Mouse (Mus musculus): Measurements from ENCODE around the gene Ecm1. TPM values are rescaled to one million over a fixed set of nuclear protein-coding genes. Genes with fewer than 3 reads are reported as not detected.

The Ecm1 gene
- polyA plus RNA-seq, 1 experiment from 2014 or later: 4.8 TPM

- 82% methylated on average over 7 of the region's 7 CpGs for WGBS
These were observed 13.5 kb downstream of the Ecm1 start for GRCm38 (mm10) chr3:95725863-95726262.

GRCm38 (mm10) chr3:95722386-95722785 is 17.0 kb downstream of the Ecm1 start:
- Histone ChIP-seq H3K27ac (no peak overlapping the region), H3K36me3 (no peaks in the 10 kb centered on the region), H3K9ac (no peak overlapping the region), H3K9me3 (no peaks in the 10 kb centered on the region), H3K4me3 (no peak overlapping the region), H3K4me1 (no peaks in the 10 kb centered on the region), H3K27me3 (no peaks in the 10 kb centered on the region), H3K4me2 (replicated peaks) (no peak overlapping the region)
- no peak for ATAC-seq (ENCODE audit: low FRiP score, low read depth)
- 68% methylated on average over 3 of the region's 3 CpGs for WGBS

More at GRCm38 (mm10) chr3:95725863-95726262, 13.5 kb downstream of the Ecm1 start:
- Histone ChIP-seq H3K9ac (no peak overlapping the region), H3K4me3 (no peak overlapping the region), H3K4me1 (no peaks in the 10 kb centered on the region), H3K36me3 (no peaks in the 10 kb centered on the region), H3K9me3 (no peaks in the 10 kb centered on the region), H3K27ac (no peak overlapping the region), H3K4me2 (replicated peaks) (no peak overlapping the region), H3K27me3 (no peaks in the 10 kb centered on the region)
- ATAC-seq (ENCODE audit: low FRiP score, low read depth): no peak

- no peak overlapping the region for H3K9ac ChIP-seq
- H3K27ac ChIP-seq: no peak overlapping the region
- no peaks in the 10 kb centered on the region; the same call in 1 of the 2 replicates for H3K9me3 ChIP-seq
- H3K4me3 ChIP-seq: no peak overlapping the region
- no peaks in the 10 kb centered on the region for H3K4me1 ChIP-seq
- 85% methylated on average over 2 of the region's 2 CpGs for WGBS
- H3K4me2 ChIP-seq (replicated peaks): no peak overlapping the region
- H3K36me3 ChIP-seq: no peaks in the 10 kb centered on the region; the same call in 1 of the 2 replicates
- ATAC-seq (ENCODE audit: low FRiP score, low read depth): no peak
- no peaks in the 10 kb centered on the region for H3K27me3 ChIP-seq
These were observed 21.2 kb downstream of the Ecm1 start for GRCm38 (mm10) chr3:95718153-95718552.

- H3K4me2 ChIP-seq (replicated peaks): no peak overlapping the region
- H3K9me3 ChIP-seq: no peaks in the 10 kb centered on the region; the same call in 1 of the 2 replicates
- WGBS: 87% methylated on average over 1 of the region's 1 CpGs
- H3K36me3 ChIP-seq: no peaks in the 10 kb centered on the region; the same call in 1 of the 2 replicates
- no peak overlapping the region for H3K4me3 ChIP-seq
- ATAC-seq (ENCODE audit: low FRiP score, low read depth): no peak
- H3K9ac ChIP-seq: no peak overlapping the region
- H3K27ac ChIP-seq: no peak overlapping the region
- H3K4me1 ChIP-seq: no peaks in the 10 kb centered on the region
- no peaks in the 10 kb centered on the region for H3K27me3 ChIP-seq
These were observed 23.3 kb downstream of the Ecm1 start for GRCm38 (mm10) chr3:95716075-95716474.

GRCm38 (mm10) chr3:95709967-95710366 is 29.4 kb downstream of the Ecm1 start:
- no peaks in the 10 kb centered on the region; the same call in 1 of the 2 replicates for H3K9me3 ChIP-seq
- ATAC-seq (ENCODE audit: low FRiP score, low read depth): no peak
- H3K4me2 ChIP-seq (replicated peaks): no peak overlapping the region
- no peaks in the 10 kb centered on the region; the same call in 1 of the 2 replicates for H3K36me3 ChIP-seq
- H3K9ac ChIP-seq: no peak overlapping the region
- H3K4me1 ChIP-seq: no peaks in the 10 kb centered on the region
- no peaks in the 10 kb centered on the region for H3K27me3 ChIP-seq
- H3K27ac ChIP-seq: no peak overlapping the region
- H3K4me3 ChIP-seq: no peak overlapping the region

- Histone ChIP-seq H3K4me2 (replicated peaks) (no peak overlapping the region), H3K9ac (no peak overlapping the region), H3K4me3 (no peak overlapping the region), H3K4me1 (no peaks in the 10 kb centered on the region), H3K27me3 (no peaks in the 10 kb centered on the region), H3K27ac (no peak overlapping the region), H3K36me3 (no peaks in the 10 kb centered on the region), H3K9me3 (no peaks in the 10 kb centered on the region; the same call in 1 of the 2 replicates)
- 96% methylated on average over 4 of the region's 4 CpGs for WGBS
- no peak for ATAC-seq (ENCODE audit: low FRiP score, low read depth)
These were observed 30.3 kb downstream of the Ecm1 start for GRCm38 (mm10) chr3:95709044-95709443.

GRCm38 (mm10) chr3:95707497-95707896 is 31.9 kb downstream of the Ecm1 start:
- H3K4me3 ChIP-seq: no peak overlapping the region
- H3K9ac ChIP-seq: no peak overlapping the region
- no peaks in the 10 kb centered on the region for H3K9me3 ChIP-seq
- no peak overlapping the region for H3K4me2 ChIP-seq (replicated peaks)
- WGBS: 80% methylated on average over 7 of the region's 7 CpGs
- 0 out of 2 replicates have a peak, but pooled peaks cover under 1% of the 10 kb centered on the region for H3K4me1 ChIP-seq
- ATAC-seq (ENCODE audit: low FRiP score, low read depth): no peak
- H3K27me3 ChIP-seq: no peaks in the 10 kb centered on the region
- no peak overlapping the region for H3K27ac ChIP-seq
- no peaks in the 10 kb centered on the region for H3K36me3 ChIP-seq

- H3K4me1 ChIP-seq: peaks cover 12% of the 10 kb centered on the region
- no peak for ATAC-seq (ENCODE audit: low FRiP score, low read depth)
- H3K4me3 ChIP-seq: no peak overlapping the region
- H3K9me3 ChIP-seq: no peaks in the 10 kb centered on the region
- H3K27ac ChIP-seq: no peak overlapping the region
- no peaks in the 10 kb centered on the region for H3K36me3 ChIP-seq
- no peak overlapping the region for H3K9ac ChIP-seq
- no peak overlapping the region for H3K4me2 ChIP-seq (replicated peaks)
- 85% methylated on average over 4 of the region's 4 CpGs for WGBS
- no peaks in the 10 kb centered on the region for H3K27me3 ChIP-seq
These were observed 33.1 kb downstream of the Ecm1 start for GRCm38 (mm10) chr3:95706273-95706672.

GRCm38 (mm10) chr3:95704612-95705011 is 34.8 kb downstream of the Ecm1 start:
- Histone ChIP-seq H3K4me2 (replicated peaks) (no peak overlapping the region), H3K4me1 (peaks cover 15% of the 10 kb centered on the region), H3K36me3 (no peaks in the 10 kb centered on the region), H3K9ac (no peak overlapping the region), H3K27me3 (no peaks in the 10 kb centered on the region), H3K27ac (no peak overlapping the region), H3K9me3 (no peaks in the 10 kb centered on the region), H3K4me3 (no peak overlapping the region)
- WGBS: 85% methylated on average over 4 of the region's 4 CpGs
- no peak for ATAC-seq (ENCODE audit: low FRiP score, low read depth)

- H3K4me3 ChIP-seq: no peak overlapping the region
- no peak overlapping the region for H3K27ac ChIP-seq
- H3K9ac ChIP-seq: no peak overlapping the region
- H3K4me2 ChIP-seq (replicated peaks): no peak overlapping the region
- no peaks in the 10 kb centered on the region for H3K36me3 ChIP-seq
- 97% methylated on average over 3 of the region's 3 CpGs for WGBS
- ATAC-seq (ENCODE audit: low FRiP score, low read depth): no peak
- no peaks in the 10 kb centered on the region for H3K27me3 ChIP-seq
- peaks cover 15% of the 10 kb centered on the region for H3K4me1 ChIP-seq
- H3K9me3 ChIP-seq: no peaks in the 10 kb centered on the region
These were observed 36.1 kb downstream of the Ecm1 start for GRCm38 (mm10) chr3:95703276-95703675.

- Histone ChIP-seq H3K9ac (peak overlapping the region; percentile 66), H3K9me3 (no peaks in the 10 kb centered on the region), H3K4me2 (replicated peaks) (peak overlapping the region; percentile 68), H3K4me1 (peaks cover 15% of the 10 kb centered on the region), H3K4me3 (peak overlapping the region; percentile 37), H3K27me3 (no peaks in the 10 kb centered on the region), H3K27ac (peak overlapping the region; percentile 83), H3K36me3 (no peaks in the 10 kb centered on the region)
- ATAC-seq (ENCODE audit: low FRiP score, low read depth): peak; percentile 91
- 4% methylated on average over 24 of the region's 24 CpGs for WGBS
These were observed 37.4 kb downstream of the Ecm1 start for GRCm38 (mm10) chr3:95701877-95702540.

GRCm38 (mm10) chr3:95701085-95701484 is 38.3 kb downstream of the Ecm1 start:
- Histone ChIP-seq H3K36me3 (no peaks in the 10 kb centered on the region), H3K9ac (no peak overlapping the region), H3K9me3 (no peaks in the 10 kb centered on the region), H3K27me3 (no peaks in the 10 kb centered on the region), H3K4me1 (peaks cover 20% of the 10 kb centered on the region), H3K4me3 (no peak overlapping the region), H3K4me2 (replicated peaks) (peak overlapping the region; percentile 68; the same call in 1 of the 2 replicates), H3K27ac (peak overlapping the region; percentile 83; the same call in 1 of the 2 replicates)
- ATAC-seq (ENCODE audit: low FRiP score, low read depth): no peak
- 82% methylated on average over 2 of the region's 2 CpGs for WGBS

GRCm38 (mm10) chr3:95700233-95700681 is 39.1 kb downstream of the Ecm1 start:
- H3K9me3 ChIP-seq: no peaks in the 10 kb centered on the region
- 62% methylated on average over 6 of the region's 6 CpGs for WGBS
- no peak overlapping the region for H3K4me3 ChIP-seq
- H3K4me1 ChIP-seq: peaks cover 27% of the 10 kb centered on the region
- H3K27ac ChIP-seq: no peak overlapping the region
- H3K4me2 ChIP-seq (replicated peaks): no peak overlapping the region
- no peak for ATAC-seq (ENCODE audit: low FRiP score, low read depth)
- no peaks in the 10 kb centered on the region for H3K27me3 ChIP-seq
- no peaks in the 10 kb centered on the region for H3K36me3 ChIP-seq
- H3K9ac ChIP-seq: no peak overlapping the region

Data from limb, embryonic 13.5 days (tissue).